Mouse (Mus musculus): ENCODE measurements at regions not wholly inside any gene's neighbourhood (a gene's known extent, or its start where the extent isn't known, plus 50 kb on each side); places are given as distances from the start of the nearest gene placed in this dataset.

DNA sequence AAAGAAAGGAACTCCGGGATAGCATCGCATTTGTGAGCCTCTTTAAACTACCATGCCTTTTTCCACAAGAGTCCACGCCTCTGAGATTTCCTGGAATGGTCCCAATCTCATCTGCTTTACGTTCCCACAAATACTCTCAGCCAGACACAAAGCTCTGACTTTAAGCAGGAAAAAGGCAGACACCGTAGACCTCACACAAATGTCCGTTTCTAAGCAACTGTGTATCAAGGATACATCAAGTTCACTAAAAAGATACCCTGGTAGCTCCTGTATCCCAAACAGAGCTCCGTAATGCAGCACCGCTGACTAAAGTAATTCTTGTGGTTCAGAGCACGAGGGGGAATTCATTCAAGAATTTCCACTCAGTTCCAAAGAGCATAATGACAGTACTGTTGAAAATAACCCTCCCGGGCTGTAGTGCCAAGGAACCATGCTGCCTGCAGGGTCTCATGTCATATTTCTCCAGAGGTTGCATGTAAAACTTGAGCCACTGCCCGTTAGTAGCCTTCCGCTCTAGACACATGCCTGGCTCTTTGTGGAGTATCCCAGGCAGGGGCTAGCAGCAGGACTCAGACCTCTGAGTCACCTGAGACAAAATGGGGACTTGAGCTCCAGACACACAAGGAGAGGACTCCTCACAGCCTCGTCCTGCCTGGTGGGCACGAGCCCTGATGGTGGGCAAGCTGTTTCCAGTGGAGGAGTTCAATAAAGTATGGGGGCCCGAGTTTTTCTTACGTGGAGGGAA lies 58.0 kb downstream of the Klf4 start:
- TF ChIP-seq NELFE (IDR thresholded peaks at IDR 0.05; ENCODE audit: low read depth, low read length), result no peak
- no peak for TF ChIP-seq EP300 (IDR thresholded peaks at IDR 0.05; ENCODE audit: low read depth in 1 of 2, low read length in 2 of 2)
- TF ChIP-seq HCFC1 (IDR thresholded peaks at IDR 0.05; ENCODE audit: low read depth, low read length), result no peak
- TF ChIP-seq CTCF (IDR thresholded peaks at IDR 0.05 in 2 of 3, conservative IDR thresholded peaks at IDR 0.05 in 1 of 3; ENCODE audit: control insufficient read depth in 1 of 3, insufficient read depth in 1 of 3, low read depth in 2 of 3, low read length in 3 of 3, poor library complexity in 1 of 3, severe bottlenecking in 1 of 3), result no peak

Measured in MEL (cell line).